Mouse (Mus musculus) hindlimb bud, embryonic 11.5 days (tissue): ENCODE data around the gene Mbnl2.

Experiments used
- DNase-seq: peaks from one replicate; pipeline ENCODE4 v3.0.0-alpha.2; 2012; ENCODE audit warnings: low read depth, low spot score; ENCODE audit errors: extremely low spot score

Mbnl2 gene

GRCm38 (mm10) chr14:120478641-120479341, 203.3 kb downstream of the Mbnl2 start:
- DNase-seq, result no peak

- no peak for DNase-seq
These were observed 205.0 kb downstream of the Mbnl2 start for GRCm38 (mm10) chr14:120480341-120480900.

- DNase-seq, result no peak
These were observed 205.5 kb downstream of the Mbnl2 start for GRCm38 (mm10) chr14:120480927-120481326.
